Comparison of ENCODE assay signal across 8 mouse cellular contexts in the genomic region with DNA sequence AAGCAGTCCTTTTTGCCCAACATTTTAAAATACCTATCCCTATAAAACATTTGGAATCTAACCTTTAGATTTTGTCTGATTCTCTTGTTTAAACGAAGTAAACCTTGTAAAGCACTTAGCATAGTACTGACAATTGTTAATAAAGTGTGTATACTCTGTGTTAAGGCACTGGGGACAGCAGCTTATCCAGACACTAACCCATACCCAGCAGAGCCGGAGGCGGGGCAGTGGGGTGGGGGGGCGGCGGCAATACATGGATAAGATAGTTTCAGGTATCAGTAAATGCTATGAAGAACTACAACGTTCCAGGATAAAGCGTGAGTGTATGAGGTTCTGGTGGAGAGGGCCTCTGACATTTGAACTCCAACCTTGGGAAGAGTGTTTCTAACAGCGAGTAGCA. TPM values are rescaled to one million over a fixed set of nuclear protein-coding genes. Genes with fewer than 3 reads are reported as not detected.
DNase-seq lines count a peak whose midpoint lies in the region; ATAC-seq and TF ChIP-seq lines count a peak whose summit lies in the region.

No protein-coding gene starts in this region.

- peak overlapping the region; percentile 93; the same call in 1 of the 2 replicates for H3K9ac ChIP-seq in kidney, postnatal 0 days (ENCODE audit: low read depth, low read length)
- peak overlapping the region; percentile 90 for H3K9ac ChIP-seq in intestine, embryonic 14.5 days (ENCODE audit: low read length)
- peak overlapping the region; percentile 91 for H3K9ac ChIP-seq in neural tube, embryonic 12.5 days

- 0 out of 2 replicates have a peak, but pooled peaks cover 9% of the 10 kb centered on the region for H3K4me1 ChIP-seq in kidney, postnatal 0 days (replicated peaks; ENCODE audit: insufficient read depth, low read length)
- H3K4me1 ChIP-seq in intestine, embryonic 14.5 days (replicated peaks; ENCODE audit: control insufficient read depth, insufficient read depth, low read length) = peaks cover 12% of the 10 kb centered on the region
- peaks cover 19% of the 10 kb centered on the region for H3K4me1 ChIP-seq in neural tube, embryonic 12.5 days

- peak overlapping the region; percentile 83 for H3K4me3 ChIP-seq in kidney, postnatal 0 days (replicated peaks; ENCODE audit: low read depth, low read length)
- H3K4me3 ChIP-seq in intestine, embryonic 14.5 days (ENCODE audit: low read depth, low read length) = peak overlapping the region; percentile 84
- peak overlapping the region; percentile 83 for H3K4me3 ChIP-seq in neural tube, embryonic 12.5 days

- TF ChIP-seq CTCF in kidney, postnatal 0 days (IDR thresholded peaks at IDR 0.05; ENCODE audit: low read depth) = no peak

- H3K4me2 ChIP-seq in kidney, postnatal 0 days (ENCODE audit: low read length) = peak overlapping the region; percentile 76
- peak overlapping the region; percentile 86 for H3K4me2 ChIP-seq in intestine, embryonic 14.5 days (ENCODE audit: low read length)
- peak overlapping the region; percentile 88 for H3K4me2 ChIP-seq in neural tube, embryonic 12.5 days (replicated peaks)

- ATAC-seq in kidney, postnatal 0 days (replicated peaks; ENCODE audit: low FRiP score, low read depth) = no peak
- no peak for ATAC-seq in intestine, embryonic 14.5 days (replicated peaks; ENCODE audit: low FRiP score, low TSS enrichment, low read depth)
- ATAC-seq in neural tube, embryonic 12.5 days (ENCODE audit: low FRiP score, low read depth) = peak; percentile 57; the same call in 1 of the 2 replicates

- H3K9me3 ChIP-seq in kidney, postnatal 0 days (replicated peaks; ENCODE audit: low read length) = no peaks in the 10 kb centered on the region
- H3K9me3 ChIP-seq in intestine, embryonic 14.5 days (ENCODE audit: control insufficient read depth, low read length) = peaks cover 8% of the 10 kb centered on the region; the same call in 1 of the 2 replicates
- no peaks in the 10 kb centered on the region for H3K9me3 ChIP-seq in neural tube, embryonic 12.5 days

- H3K27me3 ChIP-seq in kidney, postnatal 0 days (ENCODE audit: insufficient read depth, low read length) = no peaks in the 10 kb centered on the region
- H3K27me3 ChIP-seq in intestine, embryonic 14.5 days (replicated peaks; ENCODE audit: control insufficient read depth, insufficient read depth, low read length) = no peaks in the 10 kb centered on the region
- H3K27me3 ChIP-seq in neural tube, embryonic 12.5 days (replicated peaks) = no peaks in the 10 kb centered on the region

- 23% methylated on average over 8 of the region's 8 CpGs for WGBS in kidney, postnatal 0 days
- 28% methylated on average over 8 of the region's 8 CpGs for WGBS in intestine, embryonic 14.5 days
- 43% methylated on average over 8 of the region's 8 CpGs for WGBS in neural tube, embryonic 12.5 days

- no peak overlapping the region for H3K27ac ChIP-seq in kidney, postnatal 0 days
- H3K27ac ChIP-seq in intestine, embryonic 14.5 days (ENCODE audit: low read depth) = no peak overlapping the region
- no peak overlapping the region for H3K27ac ChIP-seq in neural tube, embryonic 12.5 days

- H3K36me3 ChIP-seq in kidney, postnatal 0 days (ENCODE audit: insufficient read depth, low read length) = peaks cover 13% of the 10 kb centered on the region
- peaks cover 28% of the 10 kb centered on the region for H3K36me3 ChIP-seq in intestine, embryonic 14.5 days (ENCODE audit: control insufficient read depth, insufficient read depth, low read length)
- peaks cover 27% of the 10 kb centered on the region for H3K36me3 ChIP-seq in neural tube, embryonic 12.5 days

- peak; percentile 17 for DNase-seq in kidney, postnatal 0 days (ENCODE audit: low spot score)
- DNase-seq in kidney, postnatal 14 days = no peak
- peak; percentile 38 for DNase-seq in c-Kit-positive CD71-positive TER-119-negative erythroid progenitor cells, embryonic 14.5 days (ENCODE audit: low read depth)
- no peak for DNase-seq in intestine, embryonic 14.5 days (ENCODE audit: low spot score)
- no peak for DNase-seq in MN1 (ENCODE audit: low spot score)
- no peak for DNase-seq in frontal cortex, adult 2 months (ENCODE audit: extremely low spot score in 1 of 2, low spot score in 1 of 2)
- no peak for DNase-seq in left cerebral cortex, adult 8-10 months (ENCODE audit: low spot score in 2 of 2)

RNA-seq across cellular contexts. Expression of a gene that starts 0.7 kb away (rescaled TPM):
- polyA plus RNA-seq in kidney, postnatal 0 days (2015; fragmentation: Nextera tagmentation; extraction: Ambion mirVana) = 47.0 and 51.5 TPM in 2 replicates
- 54.4 and 59.1 TPM in 2 replicates for polyA plus RNA-seq in intestine, embryonic 14.5 days (2014; fragmentation: Nextera tagmentation; extraction: Ambion mirVana)
- 139 and 140 TPM in 2 replicates for polyA plus RNA-seq in neural tube, embryonic 12.5 days (2016; fragmentation: Nextera tagmentation; extraction: Ambion mirVana)
- polyA plus RNA-seq in frontal cortex, adult 2 months (2012; rRNA removed) = 31.8 and 33.0 TPM in 2 replicates
- 10 to 100 TPM; 47.7 to 52.9 (median 50.2) TPM for total RNA-seq in left cerebral cortex, adult 8-10 months (2022)

RNA-seq across cellular contexts. Expression of a gene that starts 37.4 kb away (rescaled TPM):
- polyA plus RNA-seq in kidney, postnatal 0 days (2015; fragmentation: Nextera tagmentation; extraction: Ambion mirVana) = 167 and 169 TPM in 2 replicates
- 158 and 173 TPM in 2 replicates for polyA plus RNA-seq in intestine, embryonic 14.5 days (2014; fragmentation: Nextera tagmentation; extraction: Ambion mirVana)
- 176 and 190 TPM in 2 replicates for polyA plus RNA-seq in neural tube, embryonic 12.5 days (2016; fragmentation: Nextera tagmentation; extraction: Ambion mirVana)
- 97.1 and 115 TPM in 2 replicates for polyA plus RNA-seq in frontal cortex, adult 2 months (2012; rRNA removed)
- total RNA-seq in left cerebral cortex, adult 8-10 months (2022) = 100 to 1,000 TPM in 2 of 4 experiments, 10 to 100 TPM in 2; 98.0 to 124 (median 102) TPM

RNA-seq across cellular contexts. Expression of a gene that starts 50.4 kb away (rescaled TPM):
- 0.28 TPM in 1 of 2 replicates, not detected in the other for polyA plus RNA-seq in kidney, postnatal 0 days (2015; fragmentation: Nextera tagmentation; extraction: Ambion mirVana)
- polyA plus RNA-seq in intestine, embryonic 14.5 days (2014; fragmentation: Nextera tagmentation; extraction: Ambion mirVana) = 0.31 and 0.46 TPM in 2 replicates
- 0.27 TPM in 1 of 2 replicates, not detected in the other for polyA plus RNA-seq in neural tube, embryonic 12.5 days (2016; fragmentation: Nextera tagmentation; extraction: Ambion mirVana)
- polyA plus RNA-seq in frontal cortex, adult 2 months (2012; rRNA removed) = not detected in 2 replicates
- total RNA-seq in left cerebral cortex, adult 8-10 months (2022) = not detected

Comparison
In these comparisons a context has a peak if more than half of its experiments do, and no peak if none do; other contexts are left out.
1. DNase-seq: peak in kidney, postnatal 0 days (single experiment) and c-Kit-positive CD71-positive TER-119-negative erythroid progenitor cells, embryonic 14.5 days (single experiment); none in kidney, postnatal 14 days (single experiment), intestine, embryonic 14.5 days (single experiment), MN1 (single experiment), frontal cortex, adult 2 months (0 of 2) and left cerebral cortex, adult 8-10 months (0 of 2).
2. Peak in every context shown above with its lines, with median percentiles within 50 percentile points of each other: H3K4me2 ChIP-seq, H3K4me3 ChIP-seq and H3K9ac ChIP-seq.